In the genomic region with DNA sequence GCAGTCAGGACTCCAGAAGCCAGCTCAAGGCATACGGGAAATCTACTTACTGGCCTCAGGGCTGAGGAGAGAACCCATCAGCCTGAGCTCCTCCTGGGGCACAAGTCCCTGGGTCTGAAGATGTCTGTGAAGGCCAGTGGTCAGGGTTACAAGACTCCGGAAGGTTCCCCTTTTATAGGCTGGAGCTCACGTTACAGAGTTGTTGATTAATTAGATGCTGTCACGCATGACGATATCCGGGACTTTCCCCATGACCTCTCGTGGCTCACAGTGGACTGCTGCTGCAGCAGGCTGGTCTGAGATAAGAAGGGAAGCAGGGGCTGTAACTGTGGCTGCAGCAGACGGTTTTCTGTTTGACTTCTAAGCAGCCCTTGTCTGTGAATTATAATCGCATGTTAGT, we compare ENCODE assay signal across 9 mouse cellular contexts. TPM values are rescaled to one million over a fixed set of nuclear protein-coding genes. Genes with fewer than 3 reads are reported as not detected.
DNase-seq lines count a peak whose midpoint lies in the region; TF ChIP-seq lines count a peak whose summit lies in the region.
"Had no signal": no experiment of that assay in that cellular context is flagged by ENCODE, and none has a peak within 500 bp of the region (broad histone marks: within the 10 kb centered on the region; RNA-seq: fewer than 3 reads in every experiment).

No protein-coding gene starts in this region.

- WGBS in thymus, adult 2 months = 7% methylated on average over 9 of the region's 9 CpGs
- WGBS in heart, embryonic 10.5 days = 12% methylated on average over 9 of the region's 9 CpGs

- H3K4me3 ChIP-seq in thymus, adult 2 months (ENCODE audit: control insufficient read depth, insufficient read depth, low read length) = peak overlapping the region; percentile 12
- peak overlapping the region; percentile 24; the same call in 1 of the 2 replicates for H3K4me3 ChIP-seq in heart, embryonic 10.5 days
- H3K4me3 ChIP-seq: neural tube, embryonic 12.5 days had no signal

- peak overlapping the region; percentile 27; the same call in 1 of the 2 replicates for H3K27ac ChIP-seq in thymus, adult 2 months (ENCODE audit: control insufficient read depth, insufficient read depth, low read length)
- H3K27ac ChIP-seq in heart, embryonic 10.5 days = peak overlapping the region; percentile 78
- H3K27ac ChIP-seq: neural tube, embryonic 12.5 days had no signal

- TF ChIP-seq CTCF in thymus, adult 2 months (IDR thresholded peaks at IDR 0.05; ENCODE audit: borderline replicate concordance, control insufficient read depth, extremely low read depth, insufficient read depth, low read length, poor library complexity) = no peak

- H3K4me1 ChIP-seq in thymus, adult 2 months (replicated peaks; ENCODE audit: control insufficient read depth, insufficient read depth, low read length) = peaks cover 48% of the 10 kb centered on the region
- H3K4me1 ChIP-seq in heart, embryonic 10.5 days = peaks cover 59% of the 10 kb centered on the region

- no peak for TF ChIP-seq POLR2A in thymus, adult 2 months (IDR thresholded peaks at IDR 0.05; ENCODE audit: control insufficient read depth, extremely low read depth, insufficient read depth, low read length, poor library complexity)

- H3K36me3 ChIP-seq in thymus, adult 2 months (ENCODE audit: control insufficient read depth, insufficient read depth, low read length) = no peaks in the 10 kb centered on the region
- no peaks in the 10 kb centered on the region for H3K36me3 ChIP-seq in heart, embryonic 10.5 days
- H3K36me3 ChIP-seq: neural tube, embryonic 12.5 days had no signal

- no peaks in the 10 kb centered on the region for H3K27me3 ChIP-seq in thymus, adult 2 months (ENCODE audit: control insufficient read depth, insufficient read depth, low read length)
- H3K27me3 ChIP-seq in heart, embryonic 10.5 days (ENCODE audit: insufficient read depth, poor library complexity, severe bottlenecking) = peaks cover 31% of the 10 kb centered on the region

- no peak for DNase-seq in thymus, adult 2 months
- DNase-seq in thymus, postnatal 10 days (ENCODE audit: low spot score in 2 of 2) = no peak
- no peak for DNase-seq in heart, embryonic 10.5 days (ENCODE audit: low spot score)
- DNase-seq in kidney, postnatal 10 days = peak; percentile 83
- DNase-seq in lung, postnatal 36 days = peak; percentile 81
- no peak for DNase-seq in urinary bladder, postnatal 10 days (ENCODE audit: low spot score)
- no peak for DNase-seq in thymus, postnatal 25 days
- no peak for DNase-seq in testis, postnatal 14 days (ENCODE audit: low spot score)

- H3K9me3 ChIP-seq in heart, embryonic 10.5 days = no peaks in the 10 kb centered on the region
- H3K9me3 ChIP-seq: neural tube, embryonic 12.5 days had no signal

RNA-seq across cellular contexts. Expression of a gene that starts 1.2 kb away (rescaled TPM):
- polyA plus RNA-seq in thymus, adult 2 months (2012; rRNA removed) = 13.4 and 14.3 TPM in 2 replicates
- 1.6 and 2.3 TPM in 2 replicates for polyA plus RNA-seq in heart, embryonic 10.5 days (2016; fragmentation: Nextera tagmentation; extraction: Ambion mirVana)

RNA-seq across cellular contexts. Expression of a gene that starts 28.8 kb away (rescaled TPM):
- 31.8 and 33.0 TPM in 2 replicates for polyA plus RNA-seq in thymus, adult 2 months (2012; rRNA removed)
- polyA plus RNA-seq in heart, embryonic 10.5 days (2016; fragmentation: Nextera tagmentation; extraction: Ambion mirVana) = 45.8 and 51.9 TPM in 2 replicates

RNA-seq across cellular contexts. Expression of a gene that starts 34.2 kb away (rescaled TPM):
- polyA plus RNA-seq in thymus, adult 2 months (2012; rRNA removed) = 51.7 and 57.2 TPM in 2 replicates
- 5.3 and 6.7 TPM in 2 replicates for polyA plus RNA-seq in heart, embryonic 10.5 days (2016; fragmentation: Nextera tagmentation; extraction: Ambion mirVana)

Comparison
In these comparisons a context has a peak if more than half of its experiments do, and no peak if none do; other contexts are left out.
1. DNase-seq: peak in kidney, postnatal 10 days (single experiment) and lung, postnatal 36 days (single experiment); none in thymus, adult 2 months (single experiment), thymus, postnatal 10 days (0 of 2), heart, embryonic 10.5 days (single experiment), urinary bladder, postnatal 10 days (single experiment), thymus, postnatal 25 days (single experiment) and testis, postnatal 14 days (single experiment).